Mouse (Mus musculus) B cell, adult 2 months (primary cell): ENCODE measurements around the gene Mynn.
"Not testable (repeated sequence)": the region's sequence is repeated elsewhere in the genome, so short reads cannot be mapped to it uniquely, and the experiment has no call there.

Source experiments
- DNase-seq, 2 experiments: peaks; one replicate each; pipeline ENCODE4 v3.0.0; 2022

Gene Mynn

DNA sequence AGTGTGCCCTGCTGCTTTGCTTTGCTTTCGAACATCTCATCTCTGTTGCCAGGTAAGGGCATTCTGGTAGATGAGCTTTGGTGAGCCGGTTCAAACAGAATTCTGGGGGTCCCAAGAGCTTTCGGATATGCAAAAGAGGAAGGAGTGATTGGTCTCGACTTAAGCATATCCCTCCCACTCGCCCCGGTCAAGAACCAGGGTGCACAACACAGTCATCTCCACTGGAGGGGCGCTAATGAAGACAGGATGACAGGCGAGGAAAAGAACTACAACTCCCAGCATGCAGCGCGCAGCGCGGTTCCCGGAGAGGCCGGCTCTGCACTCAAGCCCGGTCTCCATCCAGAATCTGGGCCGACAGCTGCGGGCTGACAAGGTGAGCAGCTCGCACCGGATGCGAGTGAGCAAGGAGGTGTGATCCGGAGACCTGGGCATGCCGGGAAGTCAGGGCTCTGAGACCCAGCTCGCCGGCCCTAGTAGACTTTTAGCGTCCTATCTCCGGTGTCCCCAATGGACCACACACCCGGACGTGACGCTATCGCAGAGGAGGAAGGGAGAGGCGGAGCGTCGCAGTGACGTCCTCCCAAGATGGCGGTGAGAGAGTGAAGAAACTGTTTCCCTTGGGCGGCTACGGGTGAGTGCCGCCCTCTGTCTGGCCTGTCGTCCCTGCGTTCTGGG lies at the start of gene Mynn:
Gene Mynn, plus strand, starts transcription at position 1 of the 675 bp plus-strand sequence.
- DNase-seq: peak; percentile 97 to 98

GRCm38 (mm10) chr3:30553741-30554140 lies 48.1 kb upstream of the Mynn start:
- no peak for DNase-seq

GRCm38 (mm10) chr3:30560677-30561314 lies 41.1 kb upstream of the Mynn start:
- DNase-seq: no peak

DNA sequence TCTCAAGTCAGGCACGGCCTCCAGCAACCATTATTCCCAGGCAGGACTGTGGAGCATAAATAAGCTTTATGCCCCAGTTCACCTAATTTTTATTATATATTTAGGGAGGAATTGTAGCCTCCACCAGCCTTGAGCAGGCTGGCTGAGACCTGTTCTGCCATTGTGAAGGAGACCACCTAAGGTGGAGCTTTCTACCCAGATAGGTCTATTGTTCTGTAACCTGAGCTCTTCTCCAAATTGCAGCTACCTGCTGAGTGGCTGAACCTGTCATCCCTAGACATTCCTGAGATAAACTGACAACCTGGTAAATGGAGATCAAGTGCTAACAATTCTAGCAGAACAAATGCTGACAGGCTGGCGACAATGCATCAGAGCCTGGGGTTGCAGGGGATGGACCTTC lies 35.5 kb upstream of the Mynn start:
- not testable (repeated sequence) for DNase-seq

- DNase-seq: no peak
Measured at GRCm38 (mm10) chr3:30573549-30573948, 28.3 kb upstream of the Mynn start.

- DNase-seq: no peak
Measured at GRCm38 (mm10) chr3:30588865-30589264, 13.0 kb upstream of the Mynn start.

- DNase-seq: peak; percentile 37 to 45
Measured at GRCm38 (mm10) chr3:30592418-30592853, 9.4 kb upstream of the Mynn start.

GRCm38 (mm10) chr3:30593719-30594485 lies 8.0 kb upstream of the Mynn start:
- DNase-seq: peak; percentile 32 to 43

DNA sequence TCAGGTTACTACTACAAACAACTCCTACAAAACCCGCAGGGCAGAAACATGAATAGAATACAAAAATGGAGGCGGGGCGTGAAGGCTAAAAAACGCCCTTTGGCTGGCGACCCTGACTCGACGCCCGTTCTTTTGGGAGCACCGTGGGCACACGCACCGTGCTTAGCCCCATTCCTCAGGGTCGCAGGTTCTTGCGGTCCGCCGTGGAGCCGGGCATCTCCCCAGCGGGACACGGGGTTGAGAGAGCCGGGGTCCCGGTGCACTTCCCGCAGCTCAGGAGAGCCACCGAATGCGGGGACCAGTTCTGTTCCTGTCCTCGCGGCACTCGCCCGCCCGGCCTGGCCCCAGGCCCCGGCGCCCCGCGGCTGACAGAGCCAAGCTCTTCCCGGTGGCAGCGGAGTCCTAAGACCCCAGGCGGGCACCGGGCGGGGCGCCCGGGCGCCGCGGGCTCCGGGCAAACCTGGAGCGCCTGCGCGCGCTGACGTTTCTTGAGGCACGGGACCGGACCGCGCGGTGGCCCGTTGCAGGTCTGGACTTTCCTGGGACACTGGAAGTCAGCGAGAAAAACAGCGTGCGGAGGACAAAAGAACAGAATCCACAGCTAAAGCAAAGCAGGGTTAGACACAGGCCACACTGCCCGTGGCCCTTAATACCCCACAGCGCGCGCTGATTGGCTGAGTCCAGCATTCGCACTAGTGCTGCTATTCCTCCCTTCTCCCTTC lies 6.6 kb upstream of the Mynn start:
- DNase-seq: peak; percentile 19 to 34

- DNase-seq: no peak
Measured at GRCm38 (mm10) chr3:30597271-30597670, 4.6 kb upstream of the Mynn start.

GRCm38 (mm10) chr3:30599711-30600545 lies 1.9 kb upstream of the Mynn start, which contains the start of gene Actrt3:
TSS of gene Actrt3 (minus strand) at chr3:30599939.
- DNase-seq: peak; percentile 52 to 56

DNA sequence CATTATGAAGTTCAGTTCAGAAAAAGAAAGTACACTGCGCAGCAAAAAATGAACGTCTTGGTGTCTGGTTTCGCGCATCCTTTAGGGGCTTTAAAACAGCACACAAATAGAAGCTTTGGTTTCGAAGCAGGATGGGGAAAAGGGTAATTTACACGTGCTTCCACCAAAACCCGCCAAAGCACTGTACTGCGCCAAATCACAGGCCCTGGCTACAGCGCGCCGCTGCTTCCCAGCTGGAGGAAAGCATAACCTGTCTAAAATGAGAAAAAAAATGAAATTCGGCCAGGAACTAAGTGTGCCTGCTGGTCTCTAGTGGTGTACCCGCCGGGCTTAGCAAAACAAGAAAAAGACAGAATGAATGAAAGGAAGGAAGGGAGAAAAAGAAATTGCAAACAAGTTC lies 1.1 kb upstream of the Mynn start:
- peak; percentile 58 to 62 for DNase-seq

DNA sequence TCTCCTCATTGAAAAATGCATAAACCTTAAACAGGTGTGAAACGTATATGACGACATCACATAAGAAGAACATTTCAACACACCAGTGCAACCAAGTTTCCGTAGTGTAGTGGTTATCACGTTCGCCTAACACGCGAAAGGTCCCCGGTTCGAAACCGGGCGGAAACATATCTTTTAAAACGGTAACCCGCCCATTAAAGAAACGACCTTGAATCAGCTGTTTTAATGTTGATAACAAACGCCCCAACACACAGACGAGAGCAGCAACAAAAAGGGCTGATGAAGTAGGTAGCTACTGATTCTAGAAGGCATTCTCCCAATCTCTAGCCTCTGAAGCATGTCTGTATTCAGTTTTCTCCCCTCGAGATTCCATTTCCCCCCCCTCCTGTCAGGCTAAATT lies 690 bp upstream of the Mynn start:
- peak; percentile 94 to 95 for DNase-seq

DNA sequence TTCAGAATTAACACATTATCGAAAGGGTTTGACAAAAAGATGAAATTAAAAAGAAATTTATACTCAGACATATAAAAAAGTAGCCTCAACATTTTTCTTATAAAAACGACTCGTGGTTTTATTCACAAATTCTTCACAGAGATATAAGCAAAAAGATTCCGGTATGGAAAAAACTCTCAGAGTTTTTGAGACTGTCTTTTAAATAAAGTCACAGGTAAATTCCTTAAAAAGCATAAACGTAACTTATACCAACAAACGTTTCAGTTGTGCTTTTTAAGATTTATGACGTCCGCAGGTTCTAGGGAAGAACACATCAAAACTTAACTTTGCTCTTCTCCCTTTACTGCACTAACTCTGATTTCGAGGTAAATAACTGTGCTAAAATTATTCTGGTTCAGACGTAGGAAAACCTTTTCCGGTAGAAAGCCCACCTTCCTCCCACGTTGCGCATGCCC lies 228 bp upstream of the Mynn start:
- no peak for DNase-seq

DNA sequence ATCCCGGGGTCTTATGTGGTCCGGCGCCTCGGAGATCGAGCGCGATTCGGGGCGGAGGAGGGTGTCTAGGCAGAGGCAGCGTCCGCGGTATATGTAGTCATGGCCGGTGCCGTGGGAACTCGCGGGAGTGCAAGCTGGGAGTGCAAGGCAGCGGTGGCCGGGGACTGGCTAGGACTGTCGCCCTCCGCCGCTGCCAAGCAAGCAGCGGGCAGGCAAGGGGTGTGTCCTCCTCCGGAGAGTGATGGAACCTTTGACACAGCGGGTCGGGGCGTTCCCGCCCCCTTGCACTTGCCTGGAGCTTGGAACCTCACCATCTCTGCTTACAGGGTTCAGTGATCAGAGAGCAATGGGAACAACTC lies 854 bp downstream of the Mynn start:
- no peak for DNase-seq

GRCm38 (mm10) chr3:30603256-30603655 lies 1.4 kb downstream of the Mynn start:
- no peak for DNase-seq

- no peak for DNase-seq
Measured at GRCm38 (mm10) chr3:30608999-30609398, 7.1 kb downstream of the Mynn start.

GRCm38 (mm10) chr3:30610930-30611329 lies 9.1 kb downstream of the Mynn start:
- DNase-seq: no peak

DNA sequence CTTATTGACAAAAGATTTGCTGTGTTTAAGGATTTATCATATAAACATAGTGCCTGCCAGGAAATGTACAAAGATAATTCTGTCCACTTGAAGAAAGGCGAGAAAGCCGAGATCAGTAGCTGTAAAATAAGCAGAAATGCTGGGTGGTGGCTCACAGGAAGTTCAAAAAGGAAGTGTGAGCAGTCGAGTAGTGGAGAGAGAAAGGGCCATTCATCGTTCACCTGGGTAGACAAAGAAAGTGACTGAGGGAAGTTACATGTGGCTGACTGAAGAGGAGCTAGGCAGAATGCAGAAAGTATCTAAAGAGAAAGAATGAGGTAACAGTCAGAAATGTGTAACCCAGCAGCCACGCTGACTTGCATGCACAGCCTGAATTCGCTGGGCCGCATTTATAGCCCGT lies 18.3 kb downstream of the Mynn start:
- peak; percentile 37 to 43 for DNase-seq

DNA sequence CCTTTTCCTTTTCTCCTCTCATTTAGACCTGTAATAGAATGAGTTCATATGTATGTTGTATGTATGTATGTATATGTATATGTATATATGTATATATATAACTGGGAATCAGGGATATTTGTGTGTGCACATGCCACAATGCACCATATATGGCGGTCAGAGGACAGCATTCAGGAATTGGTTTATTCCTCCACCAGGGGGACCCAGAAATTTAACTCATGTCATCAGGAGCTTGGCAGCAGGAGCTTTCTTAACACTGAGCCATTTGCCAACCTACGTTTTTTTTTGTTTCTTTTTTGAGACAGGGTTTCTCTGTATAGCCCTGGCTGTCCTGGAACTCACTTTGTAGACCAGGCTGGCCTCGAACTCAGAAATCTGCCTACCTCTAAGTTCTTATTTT lies 31.8 kb downstream of the Mynn start:
- DNase-seq: no peak

- peak in 1 of 2 experiments; percentile 13 for DNase-seq
Measured at GRCm38 (mm10) chr3:30635629-30636028, 33.8 kb downstream of the Mynn start.

- DNase-seq: no peak
Measured at GRCm38 (mm10) chr3:30644207-30644606, 42.3 kb downstream of the Mynn start, which contains the start of gene Lrriq4. TSS of gene Lrriq4 (plus strand) at chr3:30644507.
